Mouse (Mus musculus) forebrain, postnatal 0 days (tissue): ENCODE results near the gene Olfr877. TPM values are rescaled to one million over a fixed set of nuclear protein-coding genes. Genes with fewer than 3 reads are reported as not detected.

ENCODE experiments used
- ATAC-seq: fragments of 200-750 bp; cut with Nextera tagmentation; 2 replicates; pipeline ENCODE4 v1.8.0; 2017; ENCODE audit warnings: mild to moderate bottlenecking, moderate library complexity
- DNase-seq: peaks from one replicate; pipeline ENCODE4 v3.0.0-alpha.2; 2015
- H3K27ac ChIP-seq: fragments of 300-500 bp; sonication (generic); 2 replicates; pipeline ENCODE4 v1.5.1; 2014; ENCODE audit warnings: low read depth, mild to moderate bottlenecking, antibody characterized with exemption, low read length, moderate library complexity, mixed read lengths
- H3K27me3 ChIP-seq: fragments of 300-500 bp; sonication (generic); 2 replicates; pipeline ENCODE4 v1.6.1; 2014; ENCODE audit warnings: mild to moderate bottlenecking, low read length, mixed read lengths; ENCODE audit not compliant: insufficient read depth
- H3K36me3 ChIP-seq: fragments of 300-500 bp; sonication (generic); 2 replicates; pipeline ENCODE4 v1.6.1; 2014; ENCODE audit warnings: mild to moderate bottlenecking, moderate library complexity; ENCODE audit not compliant: insufficient read depth
- H3K4me1 ChIP-seq: fragments of 300-500 bp; sonication (generic); 2 replicates; pipeline ENCODE4 v1.6.1; 2014; ENCODE audit warnings: antibody characterized with exemption; ENCODE audit not compliant: insufficient read depth
- H3K4me2 ChIP-seq: fragments of 300-500 bp; sonication (generic); 2 replicates; pipeline ENCODE4 v1.6.1; 2014; ENCODE audit warnings: low read depth, mild to moderate bottlenecking, moderate library complexity
- H3K4me3 ChIP-seq: fragments of 300-500 bp; sonication (generic); 2 replicates; pipeline ENCODE4 v1.5.1; 2014; ENCODE audit warnings: low read depth, low read length, mixed read lengths
- H3K9ac ChIP-seq: fragments of 300-500 bp; sonication (generic); 2 replicates; pipeline ENCODE4 v1.6.1; 2014; ENCODE audit warnings: mild to moderate bottlenecking
- H3K9me3 ChIP-seq: fragments of 300-500 bp; sonication (generic); 2 replicates; pipeline ENCODE4 v1.6.1; 2016; ENCODE audit warnings: low read length
- CTCF ChIP-seq: sonication (generic); IDR thresholded peaks from 2 replicates; pipeline ENCODE4 v1.5.1; 2016; ENCODE audit warnings: antibody characterized with exemption, control low read depth, low read depth
- WGBS: fragments of 180-500 bp; shearing (Covaris S2); extraction: QIAGEN DNeasy Blood & Tissue Kit; methylation state at CpG from one replicate; pipeline ENCODE4 v1.1.7; 2014; 5-methylcytosine and 5-hydroxymethylcytosine counted together
- polyA plus RNA-seq: library from polyadenylated mRNA; unstranded; fragments of >200 nt; fragmentation: Nextera tagmentation; extraction: Ambion mirVana; gene quantifications from 2 replicates; pipeline ENCODE4 v1.2.1, GENCODE M21; 2015
- total RNA-seq: library from RNA; depleted of rRNA; stranded (reverse); fragments of >200 nt; gene quantifications from 2 replicates; pipeline ENCODE4 v1.2.3, GENCODE M21; 2014; rRNA removed

Olfr877 gene
- total and polyA plus RNA-seq, 2 experiments from 2014 or later, result 0.11 TPM; not detected in 1

DNA sequence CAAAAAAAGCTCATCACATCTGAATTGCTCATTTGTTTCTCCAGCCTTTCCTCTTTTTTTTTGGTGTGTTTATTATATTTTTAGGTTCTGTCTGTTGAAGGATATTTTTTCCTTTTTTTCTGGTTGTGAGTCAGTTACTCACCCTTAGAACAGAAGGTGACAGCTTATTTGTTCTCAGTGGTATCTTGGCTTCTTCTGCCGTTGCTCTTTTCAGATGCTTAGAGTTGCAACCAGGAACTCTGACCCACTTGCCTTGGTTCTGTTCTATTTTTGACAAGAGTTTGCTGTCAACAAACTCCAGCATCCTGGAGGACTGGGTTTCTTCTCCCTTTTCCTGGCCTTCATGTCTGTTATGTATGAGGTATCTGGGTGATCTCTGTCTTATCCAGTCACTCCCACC, 9.3 kb downstream of the Olfr877 start:
- DNase-seq (no peak), ATAC-seq (no peak)
- Histone ChIP-seq H3K9ac (no peak overlapping the region), H3K4me1 (no peaks in the 10 kb centered on the region), H3K27ac (no peak overlapping the region), H3K4me2 (no peak overlapping the region), H3K27me3 (no peaks in the 10 kb centered on the region), H3K36me3 (no peaks in the 10 kb centered on the region), H3K4me3 (no peak overlapping the region), H3K9me3 (no peaks in the 10 kb centered on the region)
- 62% methylated on average over 1 of the region's 1 CpGs for WGBS
- no peak for TF ChIP-seq CTCF

DNA sequence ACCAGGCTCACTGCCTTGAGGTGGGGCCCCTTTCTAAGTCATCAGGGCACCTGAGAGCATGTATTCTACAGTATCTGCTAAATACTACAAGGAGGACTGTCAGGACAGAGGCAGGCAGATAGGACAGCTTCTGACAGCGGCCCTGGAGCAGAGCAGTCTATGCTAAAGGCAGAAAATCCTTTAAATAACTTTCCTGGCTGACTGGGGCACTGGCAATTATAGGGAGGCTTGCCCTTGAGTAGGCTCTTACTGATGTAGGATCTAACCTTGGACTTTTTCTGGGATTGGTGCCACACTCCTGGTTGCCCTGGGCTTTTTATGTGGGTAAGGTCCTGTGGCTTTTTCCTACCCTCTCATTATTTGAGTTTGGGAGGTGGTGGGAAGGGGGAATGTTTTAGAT, 16.2 kb downstream of the Olfr877 start:
- no peaks in the 10 kb centered on the region for H3K27me3 ChIP-seq
- TF ChIP-seq CTCF, result no peak
- no peak overlapping the region for H3K4me2 ChIP-seq
- H3K36me3 ChIP-seq, result no peaks in the 10 kb centered on the region
- H3K27ac ChIP-seq, result no peak overlapping the region
- no peak overlapping the region for H3K9ac ChIP-seq
- H3K4me3 ChIP-seq, result no peak overlapping the region
- ATAC-seq (0 out of 2 replicates have a peak, but pooled peaks have one; percentile 6), DNase-seq (no peak)
- no peaks in the 10 kb centered on the region for H3K9me3 ChIP-seq
- WGBS, result 57% methylated on average over 1 of the region's 1 CpGs
- no peaks in the 10 kb centered on the region for H3K4me1 ChIP-seq

DNA sequence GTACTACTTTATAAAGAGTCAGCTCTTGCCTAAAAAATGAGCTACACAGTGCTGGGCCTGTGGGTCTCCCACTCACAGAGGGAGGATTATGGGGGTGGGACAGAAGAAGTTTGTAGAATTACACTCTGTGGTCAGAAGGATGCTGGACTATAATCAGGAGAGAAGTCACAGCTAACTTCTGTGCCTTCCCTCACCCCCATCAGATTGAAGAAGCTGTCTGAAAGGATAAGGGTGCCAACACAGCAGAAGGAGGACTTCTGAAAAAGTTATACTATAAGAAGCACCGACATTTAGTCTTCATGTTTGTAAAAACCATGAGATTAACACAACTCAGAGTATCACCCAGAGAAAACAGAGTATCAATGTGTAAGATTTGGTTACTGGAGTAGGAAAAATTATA, 17.0 kb downstream of the Olfr877 start:
- Histone ChIP-seq H3K27ac (no peak overlapping the region), H3K9ac (no peak overlapping the region), H3K4me2 (no peak overlapping the region), H3K4me1 (no peaks in the 10 kb centered on the region), H3K9me3 (no peaks in the 10 kb centered on the region), H3K36me3 (no peaks in the 10 kb centered on the region), H3K27me3 (no peaks in the 10 kb centered on the region), H3K4me3 (no peak overlapping the region)
- ATAC-seq (no peak), DNase-seq (no peak)
- 66% methylated on average over 1 of the region's 1 CpGs for WGBS
- no peak for TF ChIP-seq CTCF

DNA sequence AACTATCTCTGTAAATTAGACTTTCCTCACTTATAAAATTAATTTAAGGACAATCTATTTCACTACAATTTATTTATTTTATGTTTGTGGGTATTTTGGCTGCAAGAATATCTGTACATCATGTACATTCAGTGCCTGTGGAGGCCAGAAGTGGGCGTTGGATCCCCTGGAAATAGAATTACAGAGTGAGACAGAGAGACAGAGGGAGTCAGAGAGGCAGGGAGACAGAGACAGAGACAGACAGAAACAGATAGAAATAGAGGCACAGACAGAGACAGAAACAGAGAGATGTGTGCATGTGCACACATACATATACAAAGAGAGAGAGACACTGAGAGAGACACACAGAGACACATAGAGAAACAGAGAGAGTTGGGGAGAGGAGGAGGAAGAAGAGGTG, 17.5 kb downstream of the Olfr877 start:
- DNase-seq (no peak), ATAC-seq (no peak)
- H3K4me2 ChIP-seq, result no peak overlapping the region
- no peak overlapping the region for H3K27ac ChIP-seq
- TF ChIP-seq CTCF, result no peak
- 57% methylated on average over 1 of the region's 1 CpGs for WGBS
- H3K9ac ChIP-seq, result no peak overlapping the region
- no peaks in the 10 kb centered on the region for H3K27me3 ChIP-seq
- no peaks in the 10 kb centered on the region for H3K9me3 ChIP-seq
- no peak overlapping the region for H3K4me3 ChIP-seq
- no peaks in the 10 kb centered on the region for H3K4me1 ChIP-seq
- no peaks in the 10 kb centered on the region for H3K36me3 ChIP-seq

DNA sequence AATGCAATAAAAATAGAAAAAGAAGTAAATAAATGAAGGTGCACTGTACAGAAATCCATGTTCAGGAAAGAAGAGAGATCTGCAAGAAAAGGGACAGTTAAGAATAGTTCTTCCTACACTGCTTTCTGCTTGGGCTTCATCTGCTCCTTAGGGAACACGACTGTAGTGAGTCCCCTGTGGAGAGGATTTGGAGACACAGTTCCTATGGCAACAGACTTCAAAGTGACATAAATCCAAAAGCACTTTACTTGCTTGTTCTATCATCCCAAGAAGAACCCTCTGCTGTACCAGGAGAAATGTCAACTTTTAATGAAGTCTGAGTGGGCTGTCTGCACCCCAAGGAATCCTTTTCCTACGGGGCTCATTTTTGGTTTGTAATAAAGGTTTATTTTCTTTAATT, 36.9 kb downstream of the Olfr877 start:
- Histone ChIP-seq H3K4me3 (no peak overlapping the region), H3K27me3 (no peaks in the 10 kb centered on the region), H3K9me3 (no peaks in the 10 kb centered on the region), H3K4me2 (no peak overlapping the region), H3K9ac (no peak overlapping the region), H3K27ac (no peak overlapping the region), H3K4me1 (no peaks in the 10 kb centered on the region), H3K36me3 (no peaks in the 10 kb centered on the region)
- ATAC-seq, result peak; percentile 87
- no peak for TF ChIP-seq CTCF
- 13% methylated on average over 2 of the region's 2 CpGs for WGBS
- peak; percentile 48 for DNase-seq

DNA sequence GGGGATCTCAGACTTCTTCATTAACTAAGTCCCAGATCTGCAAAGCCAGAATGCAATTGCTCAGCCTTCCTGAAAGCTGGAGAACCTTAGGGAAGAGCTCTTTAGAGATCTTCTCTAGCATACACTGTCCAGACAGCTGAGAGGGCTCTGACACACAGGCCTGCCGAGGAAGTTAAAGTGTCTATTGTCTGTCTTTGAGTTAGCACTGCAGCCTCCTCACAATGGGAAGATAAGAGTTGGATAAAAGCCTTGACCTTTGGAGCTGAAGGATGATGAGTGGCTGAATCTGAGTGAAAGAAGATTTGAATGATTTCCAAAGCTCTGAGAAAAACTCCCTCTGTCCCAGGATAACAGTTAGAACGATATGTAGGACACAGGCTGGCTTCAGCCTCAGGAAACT, 42.6 kb downstream of the Olfr877 start, which contains the start of gene Olfr145:
Gene Olfr145, plus strand, starts transcription at position 64 of the 400 bp plus-strand sequence.
- H3K4me1 ChIP-seq, result no peaks in the 10 kb centered on the region
- TF ChIP-seq CTCF, result no peak
- 35% methylated on average over 2 of the region's 2 CpGs for WGBS

DNA sequence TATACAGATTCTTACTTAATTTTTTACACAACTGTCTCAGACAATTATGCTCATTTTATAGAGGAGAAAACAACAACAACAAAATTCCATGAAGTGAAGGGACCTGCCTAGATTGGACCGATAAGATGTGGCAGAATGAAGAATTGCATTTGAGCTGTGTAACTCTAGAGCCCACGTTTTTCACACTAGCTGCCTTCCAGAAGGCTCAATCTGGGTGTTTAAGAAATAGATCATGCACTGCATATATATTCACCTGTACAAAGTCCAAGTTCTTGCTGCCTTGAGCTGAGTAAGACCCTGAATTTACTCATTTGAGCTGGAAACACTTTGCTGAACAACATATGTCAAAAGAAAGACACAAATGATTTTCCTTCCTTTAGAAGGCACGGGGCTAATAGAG, 51.5 kb downstream of the Olfr877 start:
- no peak for TF ChIP-seq CTCF
- WGBS, result 73% methylated on average over 3 of the region's 3 CpGs
- H3K9me3 ChIP-seq, result no peaks in the 10 kb centered on the region
- no peaks in the 10 kb centered on the region for H3K36me3 ChIP-seq
- ATAC-seq (peak; percentile 23; the same call in 1 of the 2 replicates), DNase-seq (no peak)
- H3K4me1 ChIP-seq, result no peaks in the 10 kb centered on the region
- no peak overlapping the region for H3K27ac ChIP-seq
- no peak overlapping the region for H3K4me2 ChIP-seq
- H3K9ac ChIP-seq, result no peak overlapping the region
- H3K4me3 ChIP-seq, result no peak overlapping the region
- H3K27me3 ChIP-seq, result no peaks in the 10 kb centered on the region

More for the DNA sequence above, 42.6 kb downstream of the Olfr877 start, which contains the start of gene Olfr145:
- DNase-seq (no peak), ATAC-seq (no peak)
- no peak within 1 kb of the TSS for H3K9ac ChIP-seq
- no peaks in the 10 kb centered on the region for H3K9me3 ChIP-seq
- H3K27ac ChIP-seq, result no peak within 1 kb of the TSS
- H3K27me3 ChIP-seq, result no peaks in the 10 kb centered on the region
- no peak within 1 kb of the TSS for H3K4me2 ChIP-seq
- H3K4me3 ChIP-seq, result no peak within 1 kb of the TSS
- no peaks in the 10 kb centered on the region for H3K36me3 ChIP-seq

Other genes with a start within 250 kb of the Olfr877 start
- 2.4 and 5.3 TPM in 2 replicates for gene Spa17, start 240.5 kb upstream of the Olfr877 start, total RNA-seq
- 10.2 and 10.8 TPM in 2 replicates for gene Spa17, start 240.5 kb upstream of the Olfr877 start, polyA plus RNA-seq
- gene Tbrg1, start 197.0 kb upstream of the Olfr877 start, total RNA-seq, result 63.5 and 72.6 TPM in 2 replicates
- 84.3 and 97.0 TPM in 2 replicates for gene Tbrg1, start 197.0 kb upstream of the Olfr877 start, polyA plus RNA-seq
- gene Panx3, start 185.0 kb upstream of the Olfr877 start, total RNA-seq, result 0.08 and 1.8 TPM in 2 replicates
- gene Panx3, start 185.0 kb upstream of the Olfr877 start, polyA plus RNA-seq, result not detected in 2 replicates
- not detected in 2 replicates for gene Olfr160, start 138.0 kb upstream of the Olfr877 start, total RNA-seq
- not detected in 2 replicates for gene Olfr160, start 138.0 kb upstream of the Olfr877 start, polyA plus RNA-seq
- gene Olfr874, start 109.2 kb upstream of the Olfr877 start, total RNA-seq, result not detected in 2 replicates
- gene Olfr874, start 109.2 kb upstream of the Olfr877 start, polyA plus RNA-seq, result not detected in 2 replicates
- gene Olfr875, start 82.4 kb upstream of the Olfr877 start, total RNA-seq, result not detected in 2 replicates
- 0.16 TPM in 1 of 2 replicates, not detected in the other for gene Olfr875, start 82.4 kb upstream of the Olfr877 start, polyA plus RNA-seq
- not detected in 2 replicates for gene Olfr876, start 51.2 kb upstream of the Olfr877 start, total RNA-seq
- not detected in 2 replicates for gene Olfr876, start 51.2 kb upstream of the Olfr877 start, polyA plus RNA-seq
- gene Olfr145, start 42.5 kb downstream of the Olfr877 start, total RNA-seq, result not detected in 2 replicates
- not detected in 2 replicates for gene Olfr145, start 42.5 kb downstream of the Olfr877 start, polyA plus RNA-seq
- not detected in 2 replicates for gene Olfr878, start 63.6 kb downstream of the Olfr877 start, total RNA-seq
- not detected in 2 replicates for gene Olfr878, start 63.6 kb downstream of the Olfr877 start, polyA plus RNA-seq
- not detected in 2 replicates for gene Olfr881, start 137.6 kb downstream of the Olfr877 start, total RNA-seq
- not detected in 2 replicates for gene Olfr881, start 137.6 kb downstream of the Olfr877 start, polyA plus RNA-seq
- gene Olfr883, start 171.5 kb downstream of the Olfr877 start, total RNA-seq, result not detected in 2 replicates
- gene Olfr883, start 171.5 kb downstream of the Olfr877 start, polyA plus RNA-seq, result not detected in 2 replicates
- not detected in 2 replicates for gene Olfr884, start 192.3 kb downstream of the Olfr877 start, total RNA-seq
- not detected in 2 replicates for gene Olfr884, start 192.3 kb downstream of the Olfr877 start, polyA plus RNA-seq
- gene Olfr885, start 207.1 kb downstream of the Olfr877 start, total RNA-seq, result not detected in 2 replicates
- gene Olfr885, start 207.1 kb downstream of the Olfr877 start, polyA plus RNA-seq, result not detected in 2 replicates
- not detected in 2 replicates for gene Olfr887, start 229.8 kb downstream of the Olfr877 start, total RNA-seq
- gene Olfr887, start 229.8 kb downstream of the Olfr877 start, polyA plus RNA-seq, result not detected in 2 replicates